Mouse (Mus musculus): Measurements from ENCODE around the gene Pif1. TPM values are rescaled to one million over a fixed set of nuclear protein-coding genes. Genes with fewer than 3 reads are reported as not detected.
A peak's percentile ranks its signal among the peaks of the same experiment; 100 is the strongest.

The Pif1 gene
- total RNA-seq, 2 experiments from 2014 or later, result 6.5 to 6.9 TPM

DNA sequence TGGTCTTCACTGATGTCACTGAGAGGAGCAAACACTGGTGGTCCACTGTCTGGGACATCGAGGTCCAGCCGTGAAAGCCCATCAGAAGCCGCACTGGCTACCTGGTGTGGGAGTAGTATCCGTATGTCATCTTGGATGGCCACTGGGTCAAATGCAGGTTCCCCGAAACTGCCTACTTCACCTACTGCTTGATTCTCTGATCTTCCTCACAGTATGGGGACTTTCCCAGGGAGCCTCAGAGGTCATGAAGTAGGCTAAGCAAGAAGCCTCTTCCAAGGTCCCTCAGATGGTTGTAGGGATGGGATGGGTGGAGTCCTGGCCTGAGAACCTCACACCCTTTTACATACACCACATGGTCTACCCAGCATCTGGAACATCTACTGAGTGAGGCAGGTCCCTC, 30.0 kb upstream of the Pif1 start:
- ATAC-seq (replicated peaks; ENCODE audit: low FRiP score, poor library complexity, severe bottlenecking), result no peak

DNA sequence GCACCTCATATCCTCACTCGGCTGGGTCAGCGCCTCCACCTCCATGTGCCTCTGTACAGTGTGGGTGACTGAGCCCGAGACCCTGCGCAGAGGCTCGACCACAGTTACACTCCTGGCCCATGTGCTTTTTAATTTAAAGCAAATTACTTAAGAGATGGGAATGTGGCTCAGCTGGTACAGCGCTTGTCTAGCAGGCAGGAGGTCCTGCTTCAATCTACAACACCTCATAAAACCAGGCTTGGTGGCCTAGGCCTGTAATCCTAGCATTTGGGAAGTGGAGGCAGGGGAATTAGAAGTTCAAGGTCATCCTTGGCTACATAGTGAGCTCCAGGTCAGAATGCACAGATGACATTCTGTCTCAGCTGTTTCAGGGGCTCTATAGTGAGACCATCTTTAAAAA, 28.2 kb upstream of the Pif1 start:
- no peak for ATAC-seq (replicated peaks; ENCODE audit: low FRiP score, poor library complexity, severe bottlenecking)

DNA sequence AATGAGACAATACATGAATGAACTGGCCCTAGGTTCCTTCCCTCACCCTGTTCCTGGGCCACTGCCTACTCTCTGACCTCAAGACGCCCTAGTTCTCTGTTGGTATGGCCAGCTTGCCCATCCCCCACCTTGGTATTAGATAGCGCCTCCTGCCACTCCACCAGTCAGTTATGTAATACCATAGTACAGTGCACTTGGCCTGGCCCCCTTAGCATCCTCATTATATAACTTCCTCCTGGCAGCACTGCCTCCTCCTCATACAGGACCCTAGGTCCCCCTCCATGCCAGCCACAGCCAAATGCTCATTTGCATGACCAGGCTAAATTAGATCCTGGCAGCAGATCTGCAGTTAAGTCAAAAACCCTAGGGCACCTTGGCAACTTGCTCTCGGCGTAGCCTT, 25.9 kb upstream of the Pif1 start:
- ATAC-seq (replicated peaks; ENCODE audit: low FRiP score, poor library complexity, severe bottlenecking), result no peak

DNA sequence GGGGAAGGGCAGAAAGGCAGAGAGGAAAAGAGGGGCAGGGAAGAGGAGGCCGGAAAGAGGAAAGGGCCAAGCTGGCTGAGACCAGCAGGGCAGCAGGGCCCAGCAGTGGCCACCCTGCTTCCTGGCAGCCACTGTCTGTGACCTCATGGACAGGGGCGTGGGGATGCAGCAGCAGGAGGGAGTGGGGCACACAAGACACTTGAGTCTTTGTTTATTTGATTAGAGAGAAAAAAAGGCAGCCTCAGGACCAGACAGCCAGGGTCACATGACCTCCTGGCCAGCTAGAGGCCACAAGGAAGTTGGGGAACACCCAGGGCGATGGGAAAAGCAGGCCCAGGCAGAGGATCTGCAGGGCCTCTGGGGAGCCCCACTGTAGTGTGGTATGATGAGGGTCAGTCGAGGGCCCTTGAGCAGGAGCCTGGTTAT, 24.9 kb upstream of the Pif1 start:
- no peak for ATAC-seq (replicated peaks; ENCODE audit: low FRiP score, poor library complexity, severe bottlenecking)

DNA sequence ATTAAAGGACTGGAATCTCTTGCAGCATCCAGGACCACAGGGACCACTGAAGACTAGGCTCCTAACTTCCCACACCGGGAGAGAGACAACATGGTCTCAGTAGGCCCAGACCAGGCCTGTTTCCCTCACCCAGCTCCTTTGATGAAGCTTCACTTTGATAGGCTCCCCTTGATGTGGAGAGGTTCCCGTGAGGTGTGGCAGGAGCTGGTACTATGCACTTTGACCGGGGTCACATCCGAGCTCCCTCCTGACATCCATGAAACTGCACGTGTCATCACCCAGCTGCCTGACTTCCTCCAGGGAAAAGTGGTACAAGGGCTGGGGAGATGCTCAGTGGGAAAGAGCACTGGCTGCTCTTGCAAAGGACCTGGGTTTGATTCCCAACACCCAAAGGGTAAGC, 23.9 kb upstream of the Pif1 start:
- no peak for ATAC-seq (replicated peaks; ENCODE audit: low FRiP score, poor library complexity, severe bottlenecking)

DNA sequence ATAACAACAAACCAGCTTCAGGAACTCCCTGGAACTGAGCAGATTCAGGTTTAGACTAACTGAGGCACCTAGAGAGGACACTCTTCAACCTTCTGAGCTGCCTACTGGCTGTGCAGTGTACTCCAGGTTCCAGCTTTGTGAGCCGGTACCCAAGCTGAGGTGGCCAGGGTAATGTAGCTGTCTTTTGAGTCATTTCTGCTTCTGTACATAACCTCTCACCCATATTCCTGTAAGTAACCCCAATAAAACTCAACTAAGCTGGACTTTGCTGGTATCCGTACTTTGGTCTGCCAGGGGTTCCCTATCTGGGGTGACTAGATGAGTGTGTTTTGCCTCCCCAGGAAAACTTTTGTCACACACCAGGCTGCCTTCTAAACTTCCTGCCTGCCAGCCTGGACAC, 22.3 kb upstream of the Pif1 start:
- no peak for ATAC-seq (replicated peaks; ENCODE audit: low FRiP score, poor library complexity, severe bottlenecking)

DNA sequence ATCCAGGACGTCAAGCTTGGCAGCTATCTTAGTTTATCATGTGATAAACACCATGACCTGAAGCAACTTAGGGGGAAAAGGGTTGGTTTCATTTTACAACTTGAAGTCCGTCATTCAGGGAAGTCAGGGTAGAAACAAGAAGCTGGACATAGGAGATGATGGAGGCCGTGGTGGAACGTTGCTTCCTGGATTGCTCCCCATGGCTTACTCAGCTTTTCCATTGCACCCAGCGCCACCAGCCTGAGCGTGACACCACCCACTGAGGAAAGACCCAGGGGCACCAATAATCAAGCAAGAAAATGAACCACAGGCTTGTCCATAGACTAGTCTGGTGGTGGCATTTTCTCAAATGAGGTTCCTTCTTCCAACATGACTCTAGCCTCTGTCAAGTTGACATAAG, 18.2 kb upstream of the Pif1 start:
- ATAC-seq (replicated peaks; ENCODE audit: low FRiP score, poor library complexity, severe bottlenecking), result no peak

DNA sequence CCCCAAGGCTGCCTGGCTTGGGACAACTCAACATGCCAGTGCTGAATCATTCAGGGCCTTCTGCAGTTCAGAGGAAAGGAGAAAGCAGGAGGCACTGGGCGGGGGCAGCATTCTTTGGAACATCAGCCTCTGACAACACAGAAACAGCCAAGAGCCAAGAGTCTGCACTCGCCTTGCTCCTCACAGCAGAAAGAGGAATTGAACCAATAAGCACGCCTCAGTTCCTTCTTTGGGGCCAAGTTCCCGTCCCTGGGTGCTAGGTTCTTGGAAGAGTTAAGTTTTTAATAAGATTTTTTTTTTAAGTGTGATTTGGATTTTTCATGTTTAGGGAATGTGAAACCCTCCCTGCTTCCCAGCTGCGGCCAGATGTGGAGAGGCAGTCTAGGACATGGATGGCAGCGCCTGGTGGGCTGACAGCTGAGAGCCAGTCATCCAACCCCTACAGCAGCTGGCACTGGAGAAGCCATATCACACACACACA, 17.4 kb upstream of the Pif1 start:
- ATAC-seq (replicated peaks; ENCODE audit: low FRiP score, poor library complexity, severe bottlenecking), result no peak

DNA sequence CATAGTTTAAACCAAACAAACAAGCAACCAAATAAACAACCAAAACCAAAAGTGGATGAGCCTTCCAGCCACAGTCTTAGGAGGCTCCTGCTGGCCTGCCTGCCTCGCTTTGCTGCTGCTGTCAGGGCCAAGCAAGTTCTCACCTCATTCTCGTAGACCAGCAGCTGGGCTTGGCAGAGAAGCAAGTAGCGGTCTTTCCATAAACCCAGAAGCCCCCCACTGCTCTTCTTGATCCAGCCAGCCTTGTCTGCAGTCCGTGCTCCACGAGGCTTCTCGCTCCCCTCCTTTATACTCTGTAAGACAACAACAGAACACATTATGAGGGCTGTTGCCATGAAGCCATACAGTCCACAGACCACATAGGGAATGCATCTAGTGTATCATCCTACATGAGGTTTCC, 14.1 kb upstream of the Pif1 start:
- no peak for ATAC-seq (replicated peaks; ENCODE audit: low FRiP score, poor library complexity, severe bottlenecking)

DNA sequence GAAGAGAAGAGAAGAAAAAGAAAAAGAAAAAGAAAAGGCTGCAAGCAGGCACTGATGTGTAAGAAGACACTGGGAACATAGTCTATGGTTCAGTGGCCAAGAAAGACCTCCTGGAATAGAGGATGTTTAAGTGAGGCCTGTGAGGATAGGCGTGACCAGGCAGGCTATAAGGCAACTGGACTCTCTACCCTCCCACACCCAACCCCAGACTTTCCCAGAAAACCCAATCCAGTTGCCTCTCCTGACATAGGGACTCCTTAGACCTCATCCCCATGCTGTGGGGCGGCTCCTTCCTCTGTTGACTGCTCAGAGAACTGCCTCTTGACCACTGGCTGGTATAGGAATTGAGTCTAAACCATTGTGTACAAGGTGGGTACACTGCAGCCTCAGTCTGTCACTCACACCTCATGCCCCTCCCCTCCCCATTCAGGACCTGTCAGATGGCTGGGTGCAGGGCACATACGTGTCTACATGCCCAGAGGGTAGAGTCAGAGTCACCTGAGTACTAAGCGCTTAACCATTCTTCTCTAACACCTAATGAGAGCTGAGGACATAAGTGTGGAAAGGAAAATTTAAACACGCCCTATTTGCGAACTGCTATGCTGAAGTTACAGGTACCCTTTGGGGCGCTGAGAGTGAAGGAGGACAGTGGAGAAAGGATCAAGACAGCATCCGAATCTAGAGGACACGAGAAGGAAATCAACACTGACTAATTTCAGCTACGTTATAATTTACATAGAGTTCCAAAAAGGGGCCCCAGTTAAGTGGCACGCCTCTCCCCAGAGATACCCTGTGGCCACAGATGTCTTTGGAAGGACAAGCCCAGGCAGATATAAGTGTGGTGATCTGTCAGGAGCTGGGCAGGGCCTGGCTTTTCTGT, 12.2 kb upstream of the Pif1 start:
- no peak for ATAC-seq (replicated peaks; ENCODE audit: low FRiP score, poor library complexity, severe bottlenecking)

DNA sequence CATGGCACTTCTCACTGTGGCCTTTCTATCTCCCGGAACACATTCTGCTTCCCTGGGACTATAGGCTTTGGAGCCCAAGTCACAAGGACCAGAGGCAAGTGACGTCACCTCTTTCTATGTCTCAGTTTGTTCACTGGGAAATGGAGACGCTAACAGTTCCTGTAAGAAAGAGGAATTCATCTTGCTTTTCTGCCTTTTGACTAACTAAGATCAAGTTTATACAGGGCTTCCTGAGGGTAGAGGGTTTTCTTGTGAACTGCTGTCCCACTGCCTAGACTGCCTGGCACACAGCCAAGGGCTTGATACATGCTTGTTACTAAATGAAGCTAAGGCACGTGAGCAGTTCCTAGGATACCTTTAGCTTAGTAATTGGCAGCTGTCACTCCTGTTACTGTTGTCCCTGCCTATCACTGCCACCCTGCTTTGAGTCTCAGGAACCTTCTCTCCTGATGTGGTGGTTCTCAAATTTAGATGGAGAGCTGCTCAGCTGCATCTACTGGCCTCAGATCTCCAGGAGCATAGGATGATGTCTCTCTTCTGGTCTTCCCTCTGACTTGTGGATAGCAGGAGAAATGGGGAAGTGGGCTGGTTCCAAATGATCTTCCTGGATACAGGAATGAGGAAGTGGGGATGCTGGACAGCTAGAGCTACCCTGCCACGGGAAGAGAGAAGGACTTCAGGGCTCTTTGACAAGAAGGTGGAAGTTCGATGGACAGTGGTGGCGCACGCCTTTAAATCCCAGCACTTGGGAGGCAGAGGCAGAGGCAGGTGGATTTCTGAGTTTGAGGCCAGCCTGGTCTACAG, 11.4 kb upstream of the Pif1 start:
- ATAC-seq (replicated peaks; ENCODE audit: low FRiP score, poor library complexity, severe bottlenecking), result peak; percentile 12; the same call in 1 of the 2 replicates

DNA sequence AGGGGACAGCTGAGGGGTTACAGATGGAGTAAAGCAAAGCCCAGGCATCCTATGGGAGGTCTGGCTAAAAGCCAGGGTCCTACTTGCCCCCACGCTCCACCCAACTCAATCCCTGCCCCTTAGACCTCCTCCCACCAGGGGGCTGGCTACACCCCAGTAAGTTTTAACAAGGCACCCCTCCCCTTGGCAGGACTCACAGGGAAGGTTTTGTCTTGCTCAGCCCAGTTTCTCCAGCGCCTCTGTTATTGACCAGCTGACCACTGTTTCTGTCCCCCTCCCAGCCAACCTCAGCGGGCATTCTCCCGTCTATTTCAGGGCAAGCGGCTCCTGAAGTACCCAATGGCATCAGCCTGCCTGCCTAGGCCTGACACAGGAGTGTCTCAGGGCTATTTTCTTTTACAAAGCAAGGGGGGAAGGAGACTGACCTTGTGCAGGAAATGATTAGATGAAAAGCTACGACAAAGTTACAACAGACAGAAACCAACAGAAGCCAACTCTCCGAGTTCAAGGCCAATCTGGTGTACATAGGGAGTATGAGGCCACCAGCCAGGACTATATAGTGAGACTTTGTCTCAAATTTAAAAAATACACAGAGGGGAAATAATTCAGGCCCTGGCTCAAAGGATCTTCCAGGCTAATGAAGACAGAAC, 10.0 kb upstream of the Pif1 start:
- no peak for ATAC-seq (replicated peaks; ENCODE audit: low FRiP score, poor library complexity, severe bottlenecking)

DNA sequence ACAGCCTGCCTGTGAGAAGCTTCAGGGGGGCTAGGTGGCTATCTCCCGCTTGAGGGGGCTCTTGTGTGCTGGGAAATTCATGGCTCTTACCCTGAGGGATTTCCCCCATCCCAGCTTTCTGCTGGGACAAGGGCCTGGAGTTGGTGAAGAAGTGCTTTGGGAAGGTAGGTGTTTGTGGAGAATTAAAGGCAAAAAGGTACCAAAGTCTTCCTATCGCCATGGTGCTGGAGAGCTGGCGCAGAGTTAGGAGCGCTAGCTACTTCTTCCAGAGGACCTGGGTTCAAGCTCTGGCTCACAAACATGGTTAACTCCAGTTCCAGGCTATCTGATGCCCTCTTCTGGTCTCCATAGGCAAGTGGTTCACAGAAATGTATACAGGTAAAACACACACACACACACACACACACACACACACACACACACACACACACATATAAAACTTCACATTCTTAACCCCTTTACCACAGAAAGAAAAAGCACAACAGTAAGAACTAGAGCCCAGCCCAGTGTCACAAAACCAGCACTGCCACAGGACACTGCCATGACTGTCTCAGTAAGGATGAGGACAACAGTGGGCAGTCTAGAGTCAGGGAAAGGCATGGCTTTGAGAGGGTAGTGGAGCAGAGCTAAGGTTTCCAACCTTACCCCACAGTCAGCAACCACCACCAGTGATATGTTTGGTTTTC, 9.3 kb upstream of the Pif1 start:
- ATAC-seq (replicated peaks; ENCODE audit: low FRiP score, poor library complexity, severe bottlenecking), result no peak

DNA sequence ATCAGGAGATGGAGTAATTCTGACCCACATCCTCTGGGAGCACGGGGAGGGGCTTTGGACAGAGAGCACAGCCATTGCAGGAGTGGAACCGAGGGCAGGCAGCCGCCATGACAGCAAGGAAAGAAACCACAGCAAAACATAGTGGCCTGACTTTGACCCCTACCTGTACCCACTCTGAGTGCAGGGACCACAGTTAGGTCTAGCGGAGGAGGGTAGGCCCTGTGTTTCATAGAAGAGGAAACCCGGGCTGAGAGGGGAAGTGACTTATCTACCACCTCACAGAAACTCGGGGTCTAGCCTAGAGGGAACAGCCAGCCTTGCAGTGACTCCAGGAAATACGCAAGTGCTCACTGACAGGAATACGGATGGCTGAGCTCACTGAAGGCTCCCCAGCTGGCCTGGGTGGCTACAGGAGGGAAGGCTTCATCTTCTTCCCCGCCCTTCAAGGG, 8.1 kb upstream of the Pif1 start:
- ATAC-seq (replicated peaks; ENCODE audit: low FRiP score, poor library complexity, severe bottlenecking), result no peak

DNA sequence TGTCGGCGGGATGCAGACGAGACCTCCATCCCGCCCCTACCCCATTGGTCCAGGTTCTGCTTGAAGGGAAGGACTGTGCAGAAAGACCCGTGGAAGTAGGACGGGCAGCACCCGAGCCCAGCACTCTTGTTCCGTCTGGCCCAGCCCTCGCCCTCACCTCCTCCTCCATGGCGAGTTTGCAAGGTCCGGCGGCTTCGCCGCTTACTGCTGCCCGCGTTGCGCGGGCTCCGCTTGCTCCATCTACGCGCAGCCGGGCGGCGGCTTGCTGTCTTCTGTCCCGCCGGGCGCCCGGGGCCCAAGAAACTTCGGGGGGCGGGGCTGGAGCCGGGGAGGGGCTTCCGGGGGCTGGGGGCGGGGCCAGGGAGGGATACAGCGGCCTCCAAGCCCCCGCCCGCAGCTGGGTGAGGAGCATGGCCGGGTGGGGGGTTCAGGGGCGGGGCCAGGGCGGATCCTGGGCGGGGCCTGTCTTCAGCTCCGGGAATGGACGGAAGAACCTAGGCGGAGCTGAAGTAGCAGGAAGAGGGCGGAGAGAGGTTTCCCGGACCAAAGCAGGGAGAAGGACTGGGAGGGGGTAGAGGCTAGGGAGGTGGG, 7.1 kb upstream of the Pif1 start, which contains the start of gene Plekho2:
Plekho2 (minus strand) TSS at position 260 of the 591 bp plus-strand sequence.
- peak; percentile 58 for ATAC-seq (replicated peaks; ENCODE audit: low FRiP score, poor library complexity, severe bottlenecking)

DNA sequence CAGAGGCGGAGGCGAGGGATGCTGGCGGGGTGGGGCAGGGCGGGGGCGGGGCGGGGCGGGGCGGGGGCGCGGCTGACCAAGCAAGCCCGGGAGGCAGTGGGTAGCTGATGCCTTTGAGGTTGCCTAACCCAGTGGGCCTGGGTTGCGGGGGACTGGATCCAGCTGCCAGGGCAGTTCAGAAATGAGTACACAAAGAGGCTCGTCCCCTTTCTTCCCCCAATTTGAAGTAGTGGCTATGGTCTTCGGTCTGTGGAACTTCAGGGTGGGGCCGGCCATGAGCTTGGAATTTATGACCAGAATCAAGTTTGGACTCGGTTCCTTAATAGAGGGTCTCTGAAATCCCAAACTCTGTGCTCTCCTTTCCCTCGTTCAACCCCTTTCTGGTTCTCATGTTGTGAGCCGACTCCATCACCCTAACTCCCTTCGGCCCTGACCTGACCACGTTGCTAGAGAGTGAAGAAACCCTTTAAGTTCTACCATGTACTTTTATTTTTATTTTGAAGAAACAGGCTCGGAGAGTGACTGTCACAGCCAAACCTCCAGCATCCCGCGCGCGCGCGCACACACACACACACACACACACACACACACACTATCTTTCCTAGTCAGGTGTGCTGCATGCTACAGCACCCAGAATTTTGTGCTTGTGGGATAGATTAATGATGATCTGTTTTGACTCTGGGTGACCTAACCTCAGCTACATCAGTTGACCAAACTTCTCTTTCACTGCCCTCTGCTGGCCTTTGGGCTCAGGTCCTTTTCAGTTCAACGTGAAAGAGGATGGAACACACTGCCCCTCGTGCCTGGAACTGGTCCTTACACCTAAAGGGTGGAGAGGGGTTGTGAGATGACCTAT, 6.3 kb upstream of the Pif1 start:
- ATAC-seq (replicated peaks; ENCODE audit: low FRiP score, poor library complexity, severe bottlenecking), result peak; percentile 79

DNA sequence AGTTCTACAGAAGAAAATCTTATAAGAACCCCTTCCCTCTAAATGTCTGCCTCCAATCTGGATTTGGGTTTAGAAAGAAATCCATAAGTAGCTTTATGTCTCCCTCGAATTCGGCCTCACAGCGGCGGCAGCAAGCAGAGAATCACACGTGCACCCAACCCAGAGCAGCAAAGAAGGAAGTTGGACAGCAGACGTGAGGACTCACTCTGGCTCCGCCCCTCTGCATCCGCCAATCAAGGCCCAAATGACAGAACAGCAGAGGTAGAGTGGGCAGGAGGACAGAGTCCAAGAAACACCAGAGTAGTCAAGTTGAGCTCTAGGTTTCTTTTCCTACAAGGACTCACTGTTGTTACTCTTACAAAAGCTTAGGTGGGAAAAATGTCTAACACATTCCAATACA, 3.9 kb upstream of the Pif1 start:
- ATAC-seq (replicated peaks; ENCODE audit: low FRiP score, poor library complexity, severe bottlenecking), result no peak

DNA sequence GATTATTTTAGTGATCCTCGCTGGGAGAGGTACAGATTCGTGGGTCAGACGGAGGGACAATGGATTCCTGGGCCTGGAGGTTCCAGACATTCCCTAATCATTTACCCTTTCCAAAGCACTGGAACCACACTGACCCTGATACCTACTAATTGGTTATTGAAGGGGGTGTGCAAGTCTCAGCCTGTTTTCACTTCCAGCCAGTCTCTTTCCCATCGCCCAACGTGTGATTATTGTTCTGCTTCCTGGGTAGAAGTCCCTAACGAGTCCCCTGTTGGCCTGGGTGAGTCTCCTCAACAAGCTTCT, 261 bp downstream of the Pif1 start:
- no peak for ATAC-seq (replicated peaks; ENCODE audit: low FRiP score, poor library complexity, severe bottlenecking)

Measured in erythroblast, adult 5-6 weeks (primary cell).